Mouse (Mus musculus): ENCODE results near the gene Tbxas1.

The Tbxas1 gene

GRCm38 (mm10) chr6:38959502-38959901 is 84.3 kb downstream of the Tbxas1 start:
- no peak for DNase-seq (ENCODE audit: low read depth, low spot score)

- no peak for DNase-seq (ENCODE audit: low read depth, low spot score)
These were observed 85.2 kb downstream of the Tbxas1 start for GRCm38 (mm10) chr6:38960367-38960766.

GRCm38 (mm10) chr6:38960791-38961426 is 85.7 kb downstream of the Tbxas1 start:
- peak; percentile 46 for DNase-seq (ENCODE audit: low read depth, low spot score)

GRCm38 (mm10) chr6:38961427-38962033 is 86.3 kb downstream of the Tbxas1 start:
- no peak for DNase-seq (ENCODE audit: low read depth, low spot score)

GRCm38 (mm10) chr6:38966839-38967238 is 91.6 kb downstream of the Tbxas1 start:
- DNase-seq (ENCODE audit: low read depth, low spot score): no peak

- DNase-seq (ENCODE audit: low read depth, low spot score): no peak
These were observed 92.1 kb downstream of the Tbxas1 start for GRCm38 (mm10) chr6:38967288-38967687.

GRCm38 (mm10) chr6:38967988-38968387 is 92.8 kb downstream of the Tbxas1 start:
- DNase-seq (ENCODE audit: low read depth, low spot score): no peak

- no peak for DNase-seq (ENCODE audit: low read depth, low spot score)
These were observed 94.9 kb downstream of the Tbxas1 start for GRCm38 (mm10) chr6:38969944-38970740.

GRCm38 (mm10) chr6:38970759-38971158 is 95.6 kb downstream of the Tbxas1 start:
- DNase-seq (ENCODE audit: low read depth, low spot score): no peak

GRCm38 (mm10) chr6:38972826-38973225 is 97.6 kb downstream of the Tbxas1 start:
- DNase-seq (ENCODE audit: low read depth, low spot score): no peak

GRCm38 (mm10) chr6:38973441-38974161 is 98.4 kb downstream of the Tbxas1 start:
- DNase-seq (ENCODE audit: low read depth, low spot score): no peak

GRCm38 (mm10) chr6:38974162-38974525 is 98.9 kb downstream of the Tbxas1 start:
- DNase-seq (ENCODE audit: low read depth, low spot score): no peak

- no peak for DNase-seq (ENCODE audit: low read depth, low spot score)
These were observed 99.5 kb downstream of the Tbxas1 start for GRCm38 (mm10) chr6:38974536-38975268.

GRCm38 (mm10) chr6:38975866-38976265 is 100.7 kb downstream of the Tbxas1 start:
- DNase-seq (ENCODE audit: low read depth, low spot score): no peak

- DNase-seq (ENCODE audit: low read depth, low spot score): no peak
These were observed 101.2 kb downstream of the Tbxas1 start for GRCm38 (mm10) chr6:38976355-38976754.

- no peak for DNase-seq (ENCODE audit: low read depth, low spot score)
These were observed 105.9 kb downstream of the Tbxas1 start for GRCm38 (mm10) chr6:38980921-38981715.

GRCm38 (mm10) chr6:38982071-38982470 is 106.9 kb downstream of the Tbxas1 start:
- DNase-seq (ENCODE audit: low read depth, low spot score): no peak

GRCm38 (mm10) chr6:38982656-38983055 is 107.5 kb downstream of the Tbxas1 start:
- DNase-seq (ENCODE audit: low read depth, low spot score): no peak

GRCm38 (mm10) chr6:38983060-38983459 is 107.9 kb downstream of the Tbxas1 start:
- no peak for DNase-seq (ENCODE audit: low read depth, low spot score)

GRCm38 (mm10) chr6:38984626-38985025 is 109.4 kb downstream of the Tbxas1 start:
- DNase-seq (ENCODE audit: low read depth, low spot score): no peak

- DNase-seq (ENCODE audit: low read depth, low spot score): no peak
These were observed 111.4 kb downstream of the Tbxas1 start for GRCm38 (mm10) chr6:38986641-38987040.

Data from telencephalon, adult 2 months (tissue).